Mouse (Mus musculus) MEL (cell line): ENCODE data around the gene Ptx4.

Experiments used
- CHD1 ChIP-seq: IDR thresholded peaks from 2 replicates; pipeline ENCODE4 v1.6.1; 2012; ENCODE audit warnings: low read depth, mild to moderate bottlenecking, inconsistent platforms, low read length, improper control_type of control experiment
- CTCF ChIP-seq, 3 experiments: IDR thresholded peaks in 2 of 3; conservative IDR thresholded peaks in 1 of 3; 2 replicates each; pipeline ENCODE4 v1.5.1; 2011 to 2012; ENCODE audit warnings: low read length in 3 of 3, low read depth in 2 of 3, mild to moderate bottlenecking in 2 of 3, improper control_type of control experiment in 1 of 3, inconsistent platforms in 1 of 3, mixed read lengths in 1 of 3, moderate library complexity in 1 of 3; ENCODE audit not compliant: control insufficient read depth in 1 of 3, insufficient read depth in 1 of 3, poor library complexity in 1 of 3, severe bottlenecking in 1 of 3
- MYC ChIP-seq: IDR thresholded peaks from 2 replicates; pipeline ENCODE4 v1.6.1; 2011; ENCODE audit warnings: low read depth, mild to moderate bottlenecking, low read length, improper control_type of control experiment, moderate library complexity
- POLR2A ChIP-seq, 2 experiments: IDR thresholded peaks; 2 replicates each; pipeline ENCODE4 v1.6.1; 2011 to 2012; ENCODE audit warnings: low read length in 2 of 2, mild to moderate bottlenecking in 2 of 2, control low read depth in 1 of 2, improper control_type of control experiment in 1 of 2, low read depth in 1 of 2, moderate library complexity in 1 of 2; ENCODE audit not compliant: control insufficient read depth in 1 of 2, insufficient read depth in 1 of 2, poor library complexity in 1 of 2
- POLR2AphosphoS5 ChIP-seq: IDR thresholded peaks from 2 replicates; pipeline ENCODE4 v1.6.1; 2012; ENCODE audit warnings: low read depth, borderline replicate concordance, mild to moderate bottlenecking, inconsistent platforms, low read length, moderate library complexity, mixed read lengths
- SIN3A ChIP-seq: IDR thresholded peaks from 2 replicates; pipeline ENCODE4 v1.6.1; 2012; ENCODE audit warnings: low read length, improper control_type of control experiment, inconsistent platforms
- TBP ChIP-seq: IDR thresholded peaks from 2 replicates; pipeline ENCODE4 v1.8.0; 2011; ENCODE audit warnings: low read depth, low read length, improper control_type of control experiment
- TCF12 ChIP-seq: IDR thresholded peaks from 2 replicates; pipeline ENCODE4 v1.6.1; 2014; ENCODE audit warnings: low read depth, mild to moderate bottlenecking, inconsistent platforms, low read length, improper control_type of control experiment, moderate library complexity
- ZC3H11A ChIP-seq: IDR thresholded peaks from 2 replicates; pipeline ENCODE4 v1.6.1; 2012; ENCODE audit warnings: low read depth, mild to moderate bottlenecking, inconsistent platforms, low read length, improper control_type of control experiment
- ZKSCAN1 ChIP-seq: IDR thresholded peaks from 2 replicates; pipeline ENCODE4 v1.6.1; 2012; ENCODE audit warnings: low read depth, mild to moderate bottlenecking, inconsistent platforms, low read length, improper control_type of control experiment, moderate library complexity

- TF ChIP-seq POLR2AphosphoS5 (no peak), ZC3H11A (no peak), TBP (no peak), ZKSCAN1 (no peak), TCF12 (no peak), POLR2A (IDR thresholded peaks at IDR 0.05; ENCODE audit: control insufficient read depth in 1 of 2, insufficient read depth in 1 of 2, low read depth in 1 of 2, low read length in 2 of 2, poor library complexity in 1 of 2) (no peak), CTCF (IDR thresholded peaks at IDR 0.05 in 2 of 3, conservative IDR thresholded peaks at IDR 0.05 in 1 of 3; ENCODE audit: control insufficient read depth in 1 of 3, insufficient read depth in 1 of 3, low read depth in 2 of 3, low read length in 3 of 3, poor library complexity in 1 of 3, severe bottlenecking in 1 of 3) (no peak), CHD1 (no peak), SIN3A (no peak), MYC (no peak)
These were observed 10.0 kb upstream of the Ptx4 start for GRCm38 (mm10) chr17:25110590-25110989.
